Mouse (Mus musculus): ENCODE measurements around the gene Olfr70.

Olfr70 gene

DNA sequence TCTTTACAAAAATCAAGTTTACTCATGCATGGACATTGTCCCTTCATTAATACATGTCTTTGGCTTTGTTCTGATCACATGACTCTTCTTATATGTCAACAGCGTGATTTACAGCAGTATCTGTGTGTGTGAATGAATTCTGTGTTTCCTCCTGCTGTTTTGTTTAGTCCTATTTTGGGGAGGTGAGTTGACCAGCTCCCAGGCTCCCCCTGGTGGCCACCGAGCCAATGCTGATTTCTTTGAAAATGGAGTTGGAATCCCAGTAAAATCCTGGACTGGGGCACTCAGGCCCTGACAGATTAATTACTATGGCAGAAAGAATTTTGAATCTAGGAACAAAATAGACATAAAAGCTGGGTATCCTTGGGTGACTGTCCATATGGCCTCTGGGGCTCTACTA lies 11.2 kb upstream of the Olfr70 start:
- DNase-seq (ENCODE audit: low spot score), result peak; percentile 80

DNA sequence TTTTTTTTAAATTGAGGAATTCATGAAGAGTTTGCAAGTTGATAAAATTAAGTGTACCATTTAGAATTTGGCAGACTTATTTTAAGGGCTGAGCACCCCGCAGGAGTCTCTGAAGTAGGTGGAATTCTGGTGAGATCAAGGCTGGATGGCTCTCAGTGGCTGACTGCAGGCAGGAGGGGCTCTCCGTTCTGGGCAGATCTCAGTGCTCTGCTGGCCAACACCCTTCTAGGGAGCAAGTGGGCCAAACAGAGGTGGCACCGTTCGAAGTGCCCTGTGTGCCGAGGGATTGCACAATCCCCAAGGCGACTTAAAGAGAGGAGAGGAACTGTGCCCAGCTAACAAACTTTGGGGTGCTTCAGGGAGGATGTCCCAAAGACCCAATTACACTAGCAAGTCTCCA lies 9.3 kb upstream of the Olfr70 start, which contains the start of gene Olfr71:
Gene Olfr71, minus strand, starts transcription at position 387 of the 400 bp plus-strand sequence.
- no peak for DNase-seq (ENCODE audit: low spot score)

DNA sequence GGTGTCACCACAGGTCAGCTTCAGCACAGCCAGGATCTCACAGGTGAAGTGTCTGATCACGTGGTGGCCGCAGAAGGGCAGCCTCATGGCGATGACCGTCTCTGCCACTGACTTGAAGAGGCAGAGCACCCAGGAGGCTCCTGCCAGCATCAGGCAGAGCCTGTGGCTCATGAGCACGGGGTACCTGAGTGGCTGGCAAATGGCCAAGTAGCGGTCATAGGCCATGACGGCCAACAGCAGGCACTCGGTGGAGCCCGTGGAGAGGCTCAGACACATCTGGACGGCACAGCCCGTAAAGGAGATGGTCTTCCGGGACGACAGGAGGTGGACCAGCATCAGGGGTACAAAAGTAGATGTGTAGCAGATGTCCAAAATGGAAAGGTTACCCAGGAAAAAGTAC lies 5.4 kb upstream of the Olfr70 start:
- no peak for DNase-seq (ENCODE audit: low spot score)

DNA sequence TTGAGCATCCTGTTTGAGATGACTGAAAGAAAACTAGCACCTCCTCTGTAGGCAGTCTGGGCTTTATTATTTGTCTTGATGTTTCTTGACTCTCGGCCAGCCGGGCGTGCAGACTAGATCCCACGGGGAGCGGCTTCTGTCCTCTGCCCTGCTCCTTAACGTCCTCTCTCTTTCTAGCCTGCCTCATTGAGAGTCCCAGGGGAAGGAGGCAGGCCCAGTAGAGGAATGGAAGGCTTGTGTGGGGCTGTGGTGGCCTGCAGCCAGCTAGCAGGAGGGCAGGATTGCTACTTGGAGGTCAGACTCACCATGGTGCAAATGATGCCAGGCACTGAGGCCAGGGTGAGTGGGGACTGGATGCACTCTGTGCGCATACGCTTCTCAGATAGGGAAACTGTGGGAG lies 3.2 kb upstream of the Olfr70 start:
- no peak for DNase-seq (ENCODE audit: low spot score)

DNA sequence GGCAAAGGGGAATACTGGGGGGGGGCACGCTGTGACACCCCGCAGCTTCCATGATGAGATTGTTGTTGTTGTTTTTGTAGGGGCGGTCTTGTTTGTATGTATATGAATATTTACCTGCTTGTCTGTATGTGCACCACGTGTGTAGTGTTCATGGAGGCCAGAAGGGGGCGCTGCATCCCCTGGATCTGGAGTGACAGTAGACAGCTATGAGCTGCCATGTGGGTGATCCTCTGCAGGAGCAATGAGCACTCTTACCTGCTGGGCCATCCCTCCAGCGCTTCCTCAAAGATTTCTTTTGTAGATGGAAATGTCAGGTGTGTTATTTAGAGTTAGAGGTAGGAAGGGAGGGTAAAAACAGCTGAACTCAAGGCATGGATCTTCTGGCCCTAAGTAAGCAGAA lies 2.8 kb upstream of the Olfr70 start:
- DNase-seq (ENCODE audit: low spot score), result no peak

DNA sequence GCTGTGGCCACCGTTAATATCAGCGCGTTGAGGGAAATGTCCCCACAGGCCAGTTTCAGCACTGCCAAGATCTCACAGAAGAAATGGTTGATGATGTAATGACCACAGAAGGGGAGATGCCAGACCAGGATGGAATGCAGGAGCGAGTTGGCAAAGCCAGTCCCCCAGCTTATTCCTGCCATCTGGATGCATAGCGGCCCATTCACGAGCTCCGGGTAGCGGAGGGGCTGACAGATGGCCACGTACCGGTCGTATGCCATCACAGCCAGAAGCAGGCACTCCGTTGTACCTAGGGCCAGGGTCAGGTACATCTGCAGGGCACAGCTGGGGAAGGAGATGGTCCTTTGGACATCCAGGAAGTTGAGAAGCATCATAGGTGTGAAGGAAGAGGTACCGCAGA lies 4.0 kb downstream of the Olfr70 start:
- no peak for DNase-seq (ENCODE audit: low spot score)

DNA sequence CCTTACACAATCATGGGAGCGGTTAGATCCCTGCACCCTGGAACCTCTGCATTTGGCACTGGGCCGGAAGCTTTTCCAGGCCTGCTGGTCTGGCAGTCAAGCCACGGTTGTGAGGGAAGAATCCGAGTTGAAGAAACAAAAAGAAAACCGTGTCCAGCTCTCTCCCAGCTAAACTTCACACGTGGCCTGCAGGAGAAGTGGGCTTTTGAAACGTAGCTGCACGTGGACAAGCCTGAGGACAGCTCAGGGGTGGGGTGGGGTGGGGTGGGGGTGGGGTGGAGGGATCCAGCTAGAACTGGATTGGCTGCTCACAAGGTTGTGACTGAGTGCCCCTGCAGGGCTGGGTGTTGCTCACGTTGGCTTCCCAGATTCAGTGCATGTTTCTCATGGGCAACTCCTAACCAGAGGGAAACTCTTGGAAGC lies 5.3 kb downstream of the Olfr70 start:
- peak; percentile 32 for DNase-seq (ENCODE audit: low spot score)

DNA sequence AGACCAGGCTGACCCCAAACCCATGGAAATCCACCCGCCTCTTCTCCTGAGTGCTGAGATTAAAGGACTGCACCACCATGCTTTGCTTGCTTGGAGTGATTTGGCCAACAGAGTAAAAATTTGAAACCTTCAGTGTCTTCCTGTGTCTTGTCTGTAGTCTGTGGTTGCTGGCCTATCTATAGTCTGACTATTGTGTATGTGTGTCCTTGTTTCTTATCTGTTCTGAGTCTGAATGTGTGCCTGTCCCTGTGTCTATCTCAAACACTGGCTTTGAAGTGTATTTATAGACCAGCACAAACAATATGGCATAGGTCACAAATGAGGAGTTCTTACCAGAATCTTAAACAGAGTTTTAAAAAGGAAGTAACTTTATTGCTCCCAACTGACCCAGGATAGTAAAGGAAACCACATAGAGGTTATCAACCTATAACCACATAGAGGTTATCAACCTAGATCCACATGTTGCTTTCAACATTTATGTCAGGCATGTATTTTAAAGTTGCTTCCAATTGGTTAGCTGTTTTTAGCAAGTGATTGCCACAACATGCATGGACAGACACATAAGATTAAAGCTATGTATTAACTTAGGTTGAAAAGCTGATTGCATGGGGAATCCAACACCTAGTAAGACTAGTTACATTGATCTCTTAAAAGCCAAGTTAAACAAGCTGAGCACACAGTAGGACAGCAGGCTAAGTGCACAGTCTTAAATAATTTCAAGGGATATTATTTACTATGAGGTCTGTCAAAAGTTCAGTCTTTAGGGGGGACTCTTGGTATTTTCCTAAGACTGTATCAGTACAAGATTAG lies 6.0 kb downstream of the Olfr70 start:
- no peak for DNase-seq (ENCODE audit: low spot score)

DNA sequence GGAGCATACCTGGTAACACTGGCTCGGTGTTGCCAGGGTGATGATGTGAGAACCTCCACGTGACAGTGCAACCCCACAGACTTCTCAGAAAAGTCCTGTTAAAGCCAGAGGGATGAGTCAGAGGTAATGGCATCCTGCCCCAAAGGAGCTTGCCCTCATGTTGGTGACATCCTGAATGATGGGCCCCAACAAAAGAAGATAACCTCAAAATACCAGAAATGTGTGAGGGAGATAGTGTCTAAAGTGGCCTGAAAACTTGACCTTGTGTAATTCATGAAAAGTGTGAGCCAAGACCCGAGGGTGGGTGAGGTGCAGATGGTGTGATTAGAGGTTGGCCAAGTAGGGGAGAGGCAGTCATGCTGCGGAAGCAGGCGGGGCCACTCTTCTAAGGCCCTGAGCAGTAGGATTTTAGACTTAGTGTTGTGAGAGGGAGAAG lies 6.8 kb downstream of the Olfr70 start:
- no peak for DNase-seq (ENCODE audit: low spot score)

DNA sequence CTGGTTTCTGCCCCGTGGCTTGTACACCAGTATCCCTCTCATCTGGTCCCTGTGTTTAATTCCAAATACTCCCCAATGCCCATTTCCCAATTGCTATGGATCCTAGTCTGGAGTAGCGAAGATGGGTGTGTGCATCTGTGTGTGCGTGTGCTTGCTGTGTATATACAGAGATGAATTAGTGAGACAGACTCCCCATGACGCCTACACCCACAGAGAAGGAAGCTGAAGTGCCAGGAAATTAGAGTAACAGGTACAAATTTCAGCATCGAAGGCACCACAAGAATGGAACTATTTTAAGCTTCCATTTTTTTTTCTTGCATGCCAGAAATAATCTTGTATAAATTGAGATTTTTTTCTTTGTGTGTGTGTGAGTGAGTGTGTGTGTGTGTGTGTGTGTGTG lies 9.6 kb downstream of the Olfr70 start:
- DNase-seq (ENCODE audit: low spot score), result no peak

DNA sequence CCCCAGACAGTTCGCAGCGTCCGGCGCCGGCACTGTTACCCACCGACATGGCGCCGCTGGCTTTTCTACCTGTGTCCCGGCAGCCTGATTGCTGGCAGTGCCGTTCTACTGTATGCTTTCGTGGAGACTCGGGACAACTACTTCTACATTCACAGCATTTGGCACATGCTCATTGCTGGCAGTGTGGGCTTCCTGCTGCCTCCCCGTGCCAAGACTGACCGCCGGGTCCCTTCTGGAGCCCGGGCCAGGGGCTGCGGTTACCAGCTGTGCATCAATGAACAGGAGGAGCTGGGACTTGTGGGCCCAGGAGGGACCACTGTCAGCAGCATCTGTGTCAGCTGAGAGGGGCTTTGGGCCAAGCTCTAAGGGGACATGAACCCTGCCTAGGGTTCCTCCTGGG lies 10.6 kb downstream of the Olfr70 start:
- DNase-seq (ENCODE audit: low spot score), result no peak

DNA sequence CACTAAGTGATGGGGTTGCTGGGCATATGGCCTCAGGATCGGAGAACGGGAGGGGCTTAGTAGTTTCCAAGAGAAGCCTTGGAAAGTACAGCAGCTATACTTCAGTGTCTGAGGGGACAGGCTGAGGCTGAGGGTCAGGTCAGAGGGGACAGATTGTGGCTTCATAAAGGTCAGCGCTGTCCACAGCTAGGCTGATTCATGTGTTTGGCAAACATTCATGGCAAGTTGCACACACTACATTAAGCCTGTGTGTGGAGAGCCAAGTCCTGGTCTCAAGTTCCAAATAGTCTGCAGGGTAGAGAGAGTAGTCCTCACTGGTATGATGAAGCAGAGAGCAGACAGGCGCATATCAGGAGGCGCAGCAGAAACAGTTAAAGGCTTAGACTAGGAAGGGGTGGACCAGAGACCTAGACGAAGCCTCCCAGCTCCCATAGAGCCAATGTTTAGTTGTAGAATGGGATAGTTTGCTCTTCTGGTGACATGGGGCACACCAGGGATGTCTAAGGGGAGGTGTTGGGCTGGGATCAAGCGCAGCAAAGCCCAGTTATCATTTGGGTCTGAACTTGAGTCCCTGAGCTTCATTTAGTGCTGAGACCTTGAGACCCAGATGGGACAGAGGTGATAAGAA lies 21.1 kb downstream of the Olfr70 start:
- DNase-seq (ENCODE audit: low spot score), result no peak

DNA sequence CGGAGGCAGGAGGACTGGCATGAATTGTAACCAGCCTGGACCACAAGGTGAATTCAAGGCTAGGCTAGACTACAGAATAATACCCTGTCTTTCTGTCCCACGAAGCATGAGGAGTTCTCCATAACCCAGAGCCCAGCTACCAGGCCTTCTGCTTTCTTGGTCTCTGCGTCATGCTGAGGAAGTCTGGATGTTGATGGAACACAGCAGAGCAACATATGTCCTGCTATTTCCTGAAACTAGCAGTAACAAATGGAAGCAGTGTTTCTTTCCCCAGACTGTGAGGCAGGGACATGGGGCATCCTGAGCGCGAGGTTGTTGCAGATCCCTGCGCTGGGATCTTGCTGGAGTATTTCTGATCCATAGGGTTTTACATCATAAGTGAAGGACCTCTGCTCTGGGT lies 22.1 kb downstream of the Olfr70 start:
- no peak for DNase-seq (ENCODE audit: low spot score)

DNA sequence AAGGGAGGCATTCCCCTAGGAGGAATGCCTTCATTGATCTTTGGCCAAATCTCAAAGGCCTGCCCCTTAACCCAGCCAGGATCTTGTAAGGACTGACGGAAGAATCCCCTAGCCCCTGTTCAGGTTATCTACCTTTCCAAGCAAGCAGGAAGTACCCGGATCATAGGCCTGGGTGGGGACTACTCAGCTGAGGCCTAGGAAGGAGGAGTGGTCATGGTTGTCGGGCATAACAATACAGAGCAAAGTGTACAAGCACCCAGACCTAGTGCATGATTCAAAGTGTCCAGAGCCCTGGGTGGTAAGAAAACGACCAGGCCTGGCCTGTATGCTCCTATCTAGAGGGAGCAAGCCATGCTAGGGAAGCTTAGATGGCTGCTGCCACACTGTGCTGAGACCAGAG lies 25.0 kb downstream of the Olfr70 start:
- DNase-seq (ENCODE audit: low spot score), result no peak

DNA sequence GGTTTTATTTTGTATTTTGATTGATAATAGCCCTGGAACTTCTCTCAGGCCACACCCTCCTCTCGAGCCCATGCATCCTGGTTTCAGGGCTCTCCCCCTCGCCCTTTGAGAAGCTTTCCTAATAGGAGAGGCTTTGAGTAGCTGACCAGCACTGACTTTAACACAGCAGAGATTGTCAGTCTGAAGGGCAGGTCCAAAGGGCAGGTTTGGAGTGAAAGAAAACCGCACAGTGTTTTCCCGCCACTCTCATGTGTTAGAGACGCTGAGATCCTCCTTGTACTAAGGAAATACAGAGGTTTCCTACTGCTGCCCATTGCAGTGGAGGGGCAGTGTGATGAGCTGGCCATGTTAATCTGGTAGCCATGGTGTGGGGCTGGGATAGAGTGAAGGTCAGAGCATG lies 25.6 kb downstream of the Olfr70 start:
- DNase-seq (ENCODE audit: low spot score), result no peak

DNA sequence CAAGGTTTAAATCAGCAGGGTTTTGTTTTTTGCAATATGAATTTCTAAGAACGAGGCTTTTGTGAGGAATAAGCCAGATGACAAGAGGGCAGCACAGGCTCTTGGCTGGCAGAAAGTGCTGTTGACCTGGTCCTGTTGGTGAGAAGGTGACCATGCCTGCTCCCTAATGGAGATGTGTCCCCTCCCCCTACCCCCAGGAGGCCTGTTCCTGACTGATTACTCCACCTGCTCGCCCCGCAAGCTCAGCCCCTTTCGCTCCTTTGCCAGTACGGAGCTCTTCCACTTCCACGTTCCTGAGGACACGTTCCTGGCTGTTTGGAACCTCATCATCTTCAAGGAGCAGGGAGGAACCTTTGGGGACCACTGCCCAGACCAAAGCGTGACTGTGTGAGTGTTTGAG lies 26.9 kb downstream of the Olfr70 start:
- no peak for DNase-seq (ENCODE audit: low spot score)

DNA sequence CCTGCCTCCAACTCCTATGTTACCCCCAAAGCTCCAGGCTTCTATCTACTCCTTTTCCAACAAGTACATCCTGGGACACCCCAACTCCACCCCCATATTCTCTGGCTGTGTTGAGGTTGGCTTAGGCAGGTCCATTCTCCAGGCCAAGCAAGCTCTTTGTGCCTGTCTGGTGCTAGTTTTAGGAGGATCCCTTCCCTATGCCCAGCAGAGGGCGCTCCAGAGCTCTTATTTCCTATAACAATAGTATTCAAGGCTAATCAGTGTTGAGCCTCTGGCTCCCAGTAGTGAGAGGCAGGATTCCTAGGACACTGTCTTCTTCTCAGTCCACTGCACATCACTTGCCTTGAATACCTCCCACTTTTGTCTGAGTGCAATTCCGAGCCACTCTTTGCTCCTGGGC lies 28.5 kb downstream of the Olfr70 start:
- DNase-seq (ENCODE audit: low spot score), result peak; percentile 88

DNA sequence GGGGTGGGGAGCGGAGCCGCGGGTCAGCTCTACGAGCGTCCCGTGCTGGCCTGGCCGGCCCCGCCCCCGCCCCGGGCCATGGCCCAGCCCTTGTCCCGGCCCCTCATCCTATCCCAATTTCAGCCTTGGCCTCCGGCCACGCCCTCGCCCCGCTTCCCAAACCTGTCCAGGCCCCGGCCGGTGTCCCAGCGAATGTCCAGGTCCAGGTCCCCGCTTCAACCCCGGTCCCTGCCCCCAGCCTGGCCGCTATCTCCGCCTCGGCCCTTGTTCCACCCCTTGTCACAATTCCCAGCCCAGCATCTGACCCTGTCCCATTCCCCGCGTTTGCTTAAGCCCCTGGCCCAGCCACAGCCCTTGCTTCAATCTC lies 31.2 kb downstream of the Olfr70 start:
- DNase-seq (ENCODE audit: low spot score), result peak; percentile 69

DNA sequence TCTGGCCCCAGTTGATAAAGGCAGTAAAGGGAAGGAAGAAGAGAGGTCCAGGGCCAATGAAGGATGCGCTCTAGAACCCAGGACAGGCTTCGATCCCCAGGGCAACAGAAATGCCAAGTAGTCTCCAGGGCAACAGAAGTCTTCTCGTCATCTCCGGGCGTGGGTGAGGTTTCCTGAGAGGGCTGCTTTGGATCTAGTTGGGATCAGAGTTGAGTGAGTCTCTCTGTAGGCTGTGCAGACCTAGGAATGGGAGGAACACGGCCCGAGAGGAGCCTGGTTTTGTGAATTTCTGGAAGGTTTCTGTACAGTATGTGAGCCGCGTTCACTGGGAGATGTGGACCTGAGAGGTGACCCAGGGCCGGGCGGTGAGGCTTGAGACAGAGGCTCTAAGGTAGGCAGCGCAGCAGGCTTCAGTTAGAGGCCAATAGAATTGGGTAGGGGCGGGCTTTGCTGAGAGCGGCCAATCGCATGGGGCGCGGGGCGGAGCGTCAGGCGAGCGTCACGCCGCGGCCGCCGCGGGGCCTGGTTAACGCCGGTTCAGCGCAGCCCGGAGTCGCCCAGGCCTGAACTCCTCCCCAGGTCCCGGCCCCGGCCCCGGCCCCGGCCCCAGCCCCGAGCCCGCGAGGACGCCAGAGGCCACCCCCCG lies 31.7 kb downstream of the Olfr70 start, which contains the start of the genes Tmem8b and Fam221b:
Gene Tmem8b, plus strand, starts transcription at position 190 of the 646 bp plus-strand sequence.
Gene Fam221b, minus strand, starts transcription at position 364 of the 646 bp plus-strand sequence.
- DNase-seq (ENCODE audit: low spot score), result peak; percentile 80

DNA sequence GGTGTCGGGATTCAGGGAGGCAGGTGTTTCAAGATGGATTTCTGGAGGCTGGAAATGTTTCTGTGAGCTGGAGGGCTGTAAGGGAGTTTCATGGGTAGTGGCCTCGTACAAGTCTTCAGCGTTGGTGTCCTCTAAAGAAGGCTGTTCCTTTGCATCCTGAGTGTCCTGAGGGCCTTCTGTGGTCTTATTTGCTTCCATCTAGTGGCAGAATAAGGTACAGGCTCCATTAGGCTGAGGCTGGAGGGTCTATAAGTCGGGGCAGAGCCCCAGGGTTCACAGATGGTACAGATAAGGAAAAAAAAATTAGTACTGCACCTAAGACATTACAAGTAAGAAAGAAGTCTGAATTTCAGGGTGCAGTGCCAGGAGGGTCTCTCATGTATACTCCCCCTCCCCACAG lies 34.2 kb downstream of the Olfr70 start:
- no peak for DNase-seq (ENCODE audit: low spot score)

DNA sequence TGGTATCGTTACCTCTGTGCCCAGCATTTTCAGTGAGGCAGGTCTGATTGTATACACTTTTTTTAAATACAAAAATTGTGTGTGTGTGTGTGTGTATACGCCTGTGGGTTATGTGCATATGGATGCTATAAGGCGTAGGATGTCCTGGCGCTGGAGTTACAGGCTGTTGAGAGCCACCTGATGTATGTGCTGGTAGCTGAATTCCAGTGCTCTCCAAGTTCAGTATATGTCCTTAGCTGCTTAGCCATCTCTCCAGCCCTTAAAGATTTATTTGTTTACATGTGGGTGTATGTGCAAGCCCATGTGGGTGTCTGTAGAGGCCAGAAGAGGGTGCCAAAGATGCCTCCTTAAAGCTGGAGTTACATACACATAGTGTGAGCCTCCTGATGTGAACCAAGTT lies 43.5 kb downstream of the Olfr70 start:
- DNase-seq (ENCODE audit: low spot score), result no peak

DNA sequence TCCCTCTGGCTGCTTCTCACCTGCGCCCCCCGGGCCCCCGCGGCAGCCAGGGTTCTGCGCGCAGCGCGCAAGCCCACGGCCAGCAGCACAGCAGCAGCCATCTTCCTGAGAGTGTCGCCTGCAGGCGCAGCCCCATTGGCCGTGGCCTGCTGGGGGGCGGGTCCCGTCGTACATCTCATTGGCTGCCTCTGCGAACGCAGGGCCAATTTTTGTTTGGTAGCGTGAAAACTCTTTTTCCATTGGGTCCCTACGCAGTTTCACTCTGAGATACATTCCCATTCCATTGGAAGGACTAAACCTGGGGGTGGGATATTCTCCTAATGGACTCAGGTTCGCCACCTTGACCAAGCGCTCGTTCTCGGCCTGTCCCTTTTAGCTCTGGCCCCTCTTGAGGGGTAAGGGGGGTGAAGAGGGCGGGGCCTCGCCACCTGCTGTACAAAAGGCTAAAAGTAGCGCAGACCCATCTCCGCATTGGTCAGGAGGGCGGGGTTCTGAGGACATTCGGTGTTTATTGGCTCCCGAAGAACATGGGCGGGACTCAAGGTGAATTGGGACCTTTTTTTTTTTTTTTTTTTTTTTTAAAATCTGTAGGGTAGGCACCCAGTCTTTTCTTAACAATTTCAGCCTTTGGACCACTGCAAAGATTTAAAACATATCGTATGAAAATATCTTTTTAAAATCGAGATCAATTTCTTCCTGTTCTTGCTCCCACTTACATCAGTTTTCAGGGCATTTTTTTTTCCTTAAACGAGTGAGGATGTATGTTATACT lies 44.1 kb downstream of the Olfr70 start, which contains the start of gene Hint2:
Gene Hint2, minus strand, starts transcription at position 128 of the 771 bp plus-strand sequence.
- peak; percentile 86 for DNase-seq (ENCODE audit: low spot score)
